Mouse (Mus musculus) CH12.LX (cell line): ENCODE measurements at regions not wholly inside any gene's neighbourhood (a gene's known extent, or its start where the extent isn't known, plus 50 kb on each side); places are given as distances from the start of the nearest gene placed in this dataset.

Experiments used
- DNase-seq: peaks from one replicate; pipeline ENCODE4 v3.0.0-alpha.2; 2013; ENCODE audit errors: extremely low read depth
- H3K27ac ChIP-seq: 2 replicates; pipeline ENCODE4 v1.5.1; 2012; ENCODE audit warnings: low read depth, mild to moderate bottlenecking, control low read depth, moderate library complexity; ENCODE audit not compliant: insufficient read depth
- H3K27me3 ChIP-seq: replicated peaks from 2 replicates; pipeline ENCODE3; 2012; ENCODE audit warnings: inconsistent platforms
- H3K36me3 ChIP-seq, 2 experiments: replicated peaks in 1 of 2; 2 replicates each; pipeline versions ENCODE3 to v1.6.1; 2012; ENCODE audit warnings: inconsistent platforms in 1 of 2, low read length in 1 of 2, mild to moderate bottlenecking in 1 of 2, mixed read lengths in 1 of 2, moderate library complexity in 1 of 2; ENCODE audit not compliant: control insufficient read depth in 1 of 2, insufficient read depth in 1 of 2
- H3K4me1 ChIP-seq, 2 experiments: 2 replicates each; pipeline ENCODE4 v1.6.1; 2012; ENCODE audit warnings: inconsistent platforms in 1 of 2, moderate library complexity in 1 of 2; ENCODE audit not compliant: insufficient read depth in 2 of 2, control insufficient read depth in 1 of 2
- H3K4me2 ChIP-seq: 2 replicates; pipeline ENCODE4 v1.6.1; 2012; ENCODE audit warnings: low read depth, mild to moderate bottlenecking, control low read depth; ENCODE audit not compliant: poor library complexity, insufficient read depth, severe bottlenecking
- H3K4me3 ChIP-seq, 3 experiments: fragments of 150-350 bp in 1 of 3; sonication (generic) in 1 of 3; replicated peaks in 1 of 3; 2 replicates each; pipeline versions ENCODE3 to v1.5.1; 2011 to 2012; ENCODE audit warnings: low read depth in 2 of 3, low read length in 2 of 3, mild to moderate bottlenecking in 2 of 3, moderate library complexity in 2 of 3, control low read depth in 1 of 3, improper control_type of control experiment in 1 of 3, inconsistent platforms in 1 of 3, mixed read lengths in 1 of 3; ENCODE audit not compliant: poor library complexity in 1 of 3
- H3K79me2 ChIP-seq: replicated peaks from 2 replicates; pipeline ENCODE4 v1.6.1; 2012; ENCODE audit warnings: mild to moderate bottlenecking, moderate library complexity; ENCODE audit not compliant: control insufficient read depth, poor library complexity, insufficient read depth, severe bottlenecking; ENCODE audit errors: extremely low read depth
- H3K9ac ChIP-seq: 2 replicates; pipeline ENCODE4 v1.6.1; 2012; ENCODE audit warnings: low read depth, mild to moderate bottlenecking, control low read depth, moderate library complexity; ENCODE audit not compliant: insufficient read depth
- H3K9me3 ChIP-seq: replicated peaks from 2 replicates; pipeline ENCODE3; 2012; ENCODE audit warnings: low read length, inconsistent platforms, mixed read lengths
- CHD1 ChIP-seq: IDR thresholded peaks from 2 replicates; pipeline ENCODE4 v1.6.1; 2012; ENCODE audit warnings: low read depth, low read length, improper control_type of control experiment, inconsistent platforms
- E2F4 ChIP-seq: IDR thresholded peaks from 2 replicates; pipeline ENCODE4 v1.6.1; 2011; ENCODE audit warnings: low read depth, low read length, improper control_type of control experiment; ENCODE audit not compliant: insufficient replicate concordance
- ELF1 ChIP-seq: IDR thresholded peaks from 2 replicates; pipeline ENCODE4 v1.6.1; 2014; ENCODE audit warnings: low read depth, mild to moderate bottlenecking, inconsistent platforms, low read length, improper control_type of control experiment
- EP300 ChIP-seq: IDR thresholded peaks from 2 replicates; pipeline ENCODE4 v1.6.1; 2011; ENCODE audit warnings: low read length, improper control_type of control experiment
- ETS1 ChIP-seq: conservative IDR thresholded peaks from 2 replicates; pipeline ENCODE4 v1.6.1; 2012; ENCODE audit warnings: low read depth, mild to moderate bottlenecking, inconsistent platforms, low read length, improper control_type of control experiment, moderate library complexity
- GABPA ChIP-seq: IDR thresholded peaks from 2 replicates; pipeline ENCODE4 v1.6.1; 2012; ENCODE audit warnings: low read depth, low read length, improper control_type of control experiment, inconsistent platforms; ENCODE audit not compliant: insufficient replicate concordance
- JUN ChIP-seq: IDR thresholded peaks from 2 replicates; pipeline ENCODE4 v1.6.1; 2011; ENCODE audit warnings: low read depth, mild to moderate bottlenecking, low read length, improper control_type of control experiment, moderate library complexity; ENCODE audit not compliant: insufficient read depth
- MAFK ChIP-seq: IDR thresholded peaks from 2 replicates; pipeline ENCODE4 v1.6.1; 2011; ENCODE audit warnings: low read length, improper control_type of control experiment; ENCODE audit not compliant: insufficient replicate concordance
- MAX ChIP-seq: IDR thresholded peaks from 2 replicates; pipeline ENCODE4 v1.6.1; 2011; ENCODE audit warnings: low read length, improper control_type of control experiment
- MAZ ChIP-seq: IDR thresholded peaks from 2 replicates; pipeline ENCODE4 v1.6.1; 2012; ENCODE audit warnings: low read depth, mild to moderate bottlenecking, inconsistent platforms, low read length, improper control_type of control experiment, moderate library complexity
- MXI1 ChIP-seq: IDR thresholded peaks from 2 replicates; pipeline ENCODE4 v1.6.1; 2011; ENCODE audit warnings: mild to moderate bottlenecking, low read depth, low read length, improper control_type of control experiment
- NRF1 ChIP-seq: IDR thresholded peaks from 2 replicates; pipeline ENCODE4 v1.6.1; 2014; ENCODE audit warnings: low read depth, mild to moderate bottlenecking, inconsistent platforms, low read length, improper control_type of control experiment, moderate library complexity
- PAX5 ChIP-seq: IDR thresholded peaks from 2 replicates; pipeline ENCODE4 v1.6.1; 2012; ENCODE audit warnings: low read length, inconsistent platforms, mixed read lengths
- POLR2A ChIP-seq: IDR thresholded peaks from 2 replicates; pipeline ENCODE4 v1.6.1; 2011; ENCODE audit warnings: low read depth, mild to moderate bottlenecking, improper control_type of control experiment, low read length
- POLR2AphosphoS2 ChIP-seq: IDR thresholded peaks from 2 replicates; pipeline ENCODE4 v1.6.1; 2011; ENCODE audit warnings: low read depth, low read length, improper control_type of control experiment
- RAD21 ChIP-seq: IDR thresholded peaks from 2 replicates; pipeline ENCODE4 v1.6.1; 2011; ENCODE audit warnings: low read depth, mild to moderate bottlenecking, low read length, improper control_type of control experiment, moderate library complexity
- SIN3A ChIP-seq: IDR thresholded peaks from 2 replicates; pipeline ENCODE4 v1.6.1; 2012; ENCODE audit warnings: low read length, improper control_type of control experiment, inconsistent platforms
- SMC3 ChIP-seq: IDR thresholded peaks from 2 replicates; pipeline ENCODE4 v1.6.1; 2011; ENCODE audit warnings: low read depth, low read length, improper control_type of control experiment
- UBTF ChIP-seq: IDR thresholded peaks from 2 replicates; pipeline ENCODE4 v1.6.1; 2012; ENCODE audit warnings: low read depth, mild to moderate bottlenecking, inconsistent platforms, low read length, improper control_type of control experiment, moderate library complexity
- USF1 ChIP-seq: IDR thresholded peaks from 2 replicates; pipeline ENCODE4 v1.6.1; 2014; ENCODE audit warnings: low read depth, mild to moderate bottlenecking, inconsistent platforms, low read length, improper control_type of control experiment
- USF2 ChIP-seq: conservative IDR thresholded peaks from 2 replicates; pipeline ENCODE4 v1.6.1; 2011; ENCODE audit warnings: low read depth, low read length, improper control_type of control experiment
- ZC3H11A ChIP-seq: IDR thresholded peaks from 2 replicates; pipeline ENCODE4 v1.6.1; 2012; ENCODE audit warnings: low read depth, mild to moderate bottlenecking, inconsistent platforms, low read length, improper control_type of control experiment
- ZKSCAN1 ChIP-seq: IDR thresholded peaks from 2 replicates; pipeline ENCODE4 v1.6.1; 2012; ENCODE audit warnings: low read depth, inconsistent platforms, low read length, improper control_type of control experiment, borderline replicate concordance
- ZMIZ1 ChIP-seq: IDR thresholded peaks from 2 replicates; pipeline ENCODE4 v1.6.1; 2012; ENCODE audit warnings: low read depth, mild to moderate bottlenecking, inconsistent platforms, low read length, improper control_type of control experiment
- dilution Hi-C: fragments of 300-500 bp; cut with MboI; formaldehyde crosslinking; loops from 2 replicates; pipeline ENCODE4 v1.14.3; 2020; ENCODE audit warnings: low sequenced_read_pairs; ENCODE audit not compliant: extremely low pct_unique_long_range_greater_than_20kb, extremely low pct_ligation_motif_present
- in situ Hi-C: fragments of 300-500 bp; cut with MboI; formaldehyde crosslinking; loops from 3 replicates; pipeline ENCODE4 v1.14.3; 2019; ENCODE audit warnings: low sequenced_read_pairs, low pct_ligation_motif_present, low pct_unique_long_range_greater_than_20kb, mixed read lengths

DNA sequence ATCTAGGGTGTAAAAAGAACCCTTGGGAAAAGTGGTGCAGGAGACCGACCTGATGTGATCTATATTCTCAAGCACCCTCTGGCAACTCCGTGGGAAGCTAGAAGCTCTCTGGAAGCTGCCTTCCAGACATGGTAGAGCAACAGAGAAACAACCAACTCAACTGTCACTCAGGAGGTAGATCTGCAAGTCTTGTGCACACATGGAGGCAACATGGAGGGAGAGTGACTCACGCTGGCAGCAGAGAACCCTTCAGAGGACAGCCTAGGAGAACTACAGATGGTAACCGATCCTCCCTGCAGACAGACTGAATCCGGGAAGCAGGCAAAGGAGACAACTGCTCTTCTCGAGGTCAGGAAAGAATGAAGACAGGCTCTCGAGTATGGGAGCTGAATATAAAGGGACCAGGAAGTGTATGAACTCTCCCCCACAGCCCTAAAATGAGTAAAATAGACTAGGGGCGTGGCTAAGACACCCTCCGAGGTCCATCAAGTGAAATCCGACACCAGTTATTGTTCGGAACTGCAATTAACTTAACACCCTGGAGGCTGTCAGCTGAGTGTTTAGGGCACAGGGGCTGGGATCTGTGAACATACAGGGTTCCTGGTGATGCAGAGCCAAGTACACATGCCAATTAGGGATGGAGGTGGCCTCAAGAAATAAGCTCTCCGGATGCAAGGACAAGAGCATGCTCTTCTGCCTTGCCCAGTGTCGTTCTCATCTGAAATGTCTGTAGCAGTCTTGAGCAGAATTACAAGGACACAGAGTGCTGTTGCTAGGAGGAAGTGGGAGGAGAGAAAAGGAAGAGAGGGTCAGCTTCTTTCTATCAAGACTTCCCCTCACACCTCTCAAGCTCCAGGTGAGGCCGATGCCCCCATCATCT, 93.5 kb downstream of the Fam168b start:
- Histone ChIP-seq H3K4me3 (no peak overlapping the region), H3K4me2 (peak overlapping the region; percentile 22; the same call in 1 of the 2 replicates), H3K9ac (no peak overlapping the region), H3K27ac (no peak overlapping the region), H3K79me2 (no peaks in the 10 kb centered on the region)
- TF ChIP-seq SIN3A (no peak), ZC3H11A (no peak), UBTF (no peak), GABPA (no peak), ZKSCAN1 (no peak)
- TF ChIP-seq, all 38 proteins: peak for 0
- H3K27me3 ChIP-seq = peaks cover 6% of the 10 kb centered on the region
- H3K9me3 ChIP-seq = peaks cover 2% of the 10 kb centered on the region
- dilution Hi-C loops (no loop called here), in situ Hi-C loops (no loop called here)
- no peaks in the 10 kb centered on the region for H3K4me1 ChIP-seq
- H3K36me3 ChIP-seq = no peaks in the 10 kb centered on the region
- DNase-seq = no peak

DNA sequence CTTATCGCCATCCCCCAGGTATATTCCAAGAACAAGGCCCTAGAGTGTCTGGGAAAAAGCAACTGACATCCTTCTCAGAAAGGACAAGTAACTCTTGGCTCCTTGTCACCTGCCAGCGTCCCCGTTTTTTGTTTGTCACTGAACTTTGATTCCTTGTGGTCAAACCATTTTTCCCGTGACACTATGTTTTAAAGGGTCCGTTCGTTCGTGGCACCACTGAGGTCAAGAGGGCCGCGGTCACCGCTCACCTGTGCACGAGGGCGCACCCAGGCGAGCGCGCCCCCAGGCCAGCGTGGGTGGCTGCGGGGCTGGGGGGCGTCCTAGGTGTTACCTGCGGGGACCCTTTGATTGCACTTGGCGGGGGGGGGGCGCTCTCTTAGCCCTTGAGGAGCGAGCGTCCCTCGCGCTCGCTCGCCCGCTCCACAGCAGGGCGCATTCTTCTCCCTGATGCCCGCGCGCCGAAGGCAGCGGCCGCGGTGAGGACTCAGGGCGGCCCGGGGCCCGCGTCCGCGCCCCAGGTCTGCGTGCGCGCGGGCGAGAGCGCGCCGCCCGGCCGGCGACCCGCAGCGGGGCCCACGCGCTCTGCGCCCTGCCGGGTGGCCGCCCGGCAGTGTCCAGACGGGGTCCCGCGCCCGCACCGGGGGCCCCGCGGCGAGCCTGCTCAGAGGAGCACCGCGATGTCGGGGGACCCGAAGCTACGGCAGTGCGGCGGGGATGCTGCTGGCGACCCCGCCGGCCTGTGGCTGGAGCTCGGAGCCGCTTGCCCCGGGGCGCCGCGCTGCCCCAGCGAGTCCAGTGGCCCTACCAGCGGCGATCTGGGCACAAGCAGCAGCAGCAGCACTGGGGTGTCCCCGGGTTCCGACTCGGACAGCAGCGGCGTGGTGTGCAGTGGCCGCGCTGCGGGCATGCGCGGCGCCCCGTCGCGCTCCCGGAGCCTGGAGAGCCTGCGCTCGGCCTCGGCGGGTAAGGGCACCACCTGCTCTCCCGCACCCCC, 92.5 kb downstream of the Fam168b start:
- Histone ChIP-seq H3K4me1 (no peaks in the 10 kb centered on the region), H3K27ac (no peak overlapping the region), H3K9me3 (peaks cover 2% of the 10 kb centered on the region), H3K9ac (no peak overlapping the region), H3K36me3 (no peaks in the 10 kb centered on the region), H3K4me2 (no peak overlapping the region), H3K27me3 (peaks cover 4% of the 10 kb centered on the region), H3K79me2 (no peaks in the 10 kb centered on the region), H3K4me3 (no peak overlapping the region)
- no peak for DNase-seq
- no peak for TF ChIP-seq ZMIZ1
- TF ChIP-seq USF2 = no peak
- no peak for TF ChIP-seq USF1
- TF ChIP-seq GABPA = no peak
- no peak for TF ChIP-seq MXI1
- TF ChIP-seq ETS1 = no peak
- no peak for TF ChIP-seq MAFK
- no peak for TF ChIP-seq POLR2A
- TF ChIP-seq RAD21 = no peak
- TF ChIP-seq ELF1 = no peak
- no peak for TF ChIP-seq SMC3
- TF ChIP-seq EP300 = no peak
- no peak for TF ChIP-seq NRF1
- no peak for TF ChIP-seq JUN
- no peak for TF ChIP-seq CHD1
- TF ChIP-seq PAX5 = no peak
- TF ChIP-seq E2F4 = no peak
- TF ChIP-seq MAZ = no peak
- no peak for TF ChIP-seq MAX
- no peak for TF ChIP-seq POLR2AphosphoS2
- in situ Hi-C loops = no loop called here
- dilution Hi-C loops = no loop called here
